Mouse (Mus musculus) lung, postnatal 0 days (tissue): ENCODE measurements around the gene Banf1. TPM values are rescaled to one million over a fixed set of nuclear protein-coding genes. Genes with fewer than 3 reads are reported as not detected.

Experiments used
- ATAC-seq: fragments of 200-750 bp; cut with Nextera tagmentation; 2 replicates; pipeline ENCODE4 v1.8.0; 2017; ENCODE audit warnings: moderate library complexity
- DNase-seq: peaks from one replicate; pipeline ENCODE4 v3.0.0-alpha.2; 2016; ENCODE audit warnings: low spot score
- H3K27ac ChIP-seq: fragments of 300-500 bp; sonication (generic); 2 replicates; pipeline ENCODE4 v1.5.1; 2014; ENCODE audit warnings: antibody characterized with exemption, mild to moderate bottlenecking, low read length, mixed read lengths
- H3K27me3 ChIP-seq: fragments of 300-500 bp; sonication (generic); replicated peaks from 2 replicates; pipeline ENCODE4 v1.6.1; 2014; ENCODE audit warnings: low read length, mixed read lengths; ENCODE audit not compliant: insufficient read depth
- H3K36me3 ChIP-seq: fragments of 300-500 bp; sonication (generic); 2 replicates; pipeline ENCODE4 v1.6.1; 2014; ENCODE audit warnings: low read length, mixed read lengths; ENCODE audit not compliant: insufficient read depth
- H3K4me1 ChIP-seq: fragments of 300-500 bp; sonication (generic); 2 replicates; pipeline ENCODE4 v1.6.1; 2014; ENCODE audit warnings: antibody characterized with exemption, low read depth, low read length, mixed read lengths; ENCODE audit not compliant: insufficient read depth
- H3K4me2 ChIP-seq: fragments of 300-500 bp; sonication (generic); replicated peaks from 2 replicates; pipeline ENCODE4 v1.6.1; 2014; ENCODE audit warnings: low read depth, mild to moderate bottlenecking, low read length, moderate library complexity, mixed read lengths
- H3K4me3 ChIP-seq: fragments of 300-500 bp; sonication (generic); 2 replicates; pipeline ENCODE4 v1.5.1; 2014; ENCODE audit warnings: low read depth, low read length
- H3K9ac ChIP-seq: fragments of 300-500 bp; sonication (generic); replicated peaks from 2 replicates; pipeline ENCODE4 v1.6.1; 2014; ENCODE audit warnings: low read depth, mild to moderate bottlenecking
- H3K9me3 ChIP-seq: fragments of 300-500 bp; sonication (generic); 2 replicates; pipeline ENCODE4 v1.6.1; 2016; ENCODE audit warnings: low read length, mixed read lengths
- CTCF ChIP-seq: IDR thresholded peaks from 2 replicates; pipeline ENCODE4 v1.5.1; 2016; ENCODE audit warnings: antibody characterized with exemption, mild to moderate bottlenecking
- EP300 ChIP-seq: IDR thresholded peaks from 2 replicates; pipeline ENCODE4 v1.6.1; 2016; ENCODE audit warnings: antibody characterized with exemption, mild to moderate bottlenecking, control low read depth
- WGBS: fragments of 180-500 bp; shearing (Covaris S2); extraction: QIAGEN DNeasy Blood & Tissue Kit; methylation state at CpG from one replicate; pipeline ENCODE4 v1.1.7; 2014; 5-methylcytosine and 5-hydroxymethylcytosine counted together
- polyA plus RNA-seq: library from polyadenylated mRNA; unstranded; fragments of >200 nt; fragmentation: Nextera tagmentation; extraction: Ambion mirVana; gene quantifications from 2 replicates; pipeline ENCODE4 v1.2.1, GENCODE M21; 2015

Banf1 gene
- polyA plus RNA-seq, 1 experiment from 2014 or later: 191 TPM

DNA sequence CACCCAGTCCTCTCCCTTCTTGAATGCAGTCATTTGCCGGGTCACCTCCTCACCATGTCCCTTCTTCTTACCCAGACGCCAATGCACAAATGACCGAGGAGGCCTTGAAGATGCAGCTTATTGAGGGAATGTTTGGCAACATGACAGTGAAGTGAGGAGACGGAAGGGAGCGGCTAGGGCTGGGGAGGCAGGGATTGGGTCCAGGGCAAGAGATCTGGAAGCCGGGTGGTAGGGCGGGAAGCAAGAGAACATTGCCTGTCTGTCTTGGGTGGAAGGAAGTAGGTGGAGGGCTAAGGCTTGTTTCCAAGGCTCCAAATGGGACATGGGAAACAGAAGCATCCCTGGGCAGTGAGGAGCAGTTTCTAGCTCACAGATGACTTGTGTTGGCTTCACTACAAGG lies 25.6 kb downstream of the Banf1 start:
- no peak for TF ChIP-seq EP300
- TF ChIP-seq CTCF: no peak
- ATAC-seq (no peak), DNase-seq (no peak)
- Histone ChIP-seq H3K9me3 (no peaks in the 10 kb centered on the region), H3K27ac (no peak overlapping the region), H3K36me3 (no peaks in the 10 kb centered on the region), H3K4me2 (no peak overlapping the region), H3K9ac (no peak overlapping the region), H3K27me3 (no peaks in the 10 kb centered on the region), H3K4me3 (no peak overlapping the region), H3K4me1 (no peaks in the 10 kb centered on the region)
- WGBS: 88% methylated on average over 7 of the region's 7 CpGs

DNA sequence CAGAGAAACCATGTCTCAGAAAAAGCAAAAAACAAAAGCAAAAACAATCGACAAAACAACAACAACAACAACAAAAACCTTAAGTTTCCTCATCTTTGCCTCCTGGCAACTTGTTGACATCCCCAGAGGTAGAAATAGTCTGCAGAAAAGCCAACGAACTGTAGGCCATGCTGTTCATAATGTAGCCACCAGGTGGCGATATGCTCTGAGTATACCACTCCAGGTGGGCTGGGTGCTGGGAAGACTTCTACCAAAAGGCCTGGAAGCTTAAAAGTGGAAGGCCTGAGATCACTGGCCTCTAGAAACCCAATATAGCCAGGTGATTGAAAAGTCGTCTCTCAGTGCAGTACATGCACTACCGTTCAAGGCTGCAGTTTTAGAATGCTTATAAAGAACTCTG lies 29.0 kb downstream of the Banf1 start:
- DNase-seq: peak; percentile 76
- WGBS: 10% methylated on average over 5 of the region's 5 CpGs
- no peaks in the 10 kb centered on the region for H3K4me1 ChIP-seq
- H3K9ac ChIP-seq: no peak overlapping the region
- no peaks in the 10 kb centered on the region for H3K27me3 ChIP-seq
- no peak overlapping the region for H3K4me3 ChIP-seq
- no peaks in the 10 kb centered on the region for H3K9me3 ChIP-seq
- no peak overlapping the region for H3K4me2 ChIP-seq
- H3K27ac ChIP-seq: no peak overlapping the region
- no peak for TF ChIP-seq EP300
- TF ChIP-seq CTCF: peak; percentile 91
- no peaks in the 10 kb centered on the region for H3K36me3 ChIP-seq
- ATAC-seq: 0 out of 2 replicates have a peak, but pooled peaks have one; percentile 30

DNA sequence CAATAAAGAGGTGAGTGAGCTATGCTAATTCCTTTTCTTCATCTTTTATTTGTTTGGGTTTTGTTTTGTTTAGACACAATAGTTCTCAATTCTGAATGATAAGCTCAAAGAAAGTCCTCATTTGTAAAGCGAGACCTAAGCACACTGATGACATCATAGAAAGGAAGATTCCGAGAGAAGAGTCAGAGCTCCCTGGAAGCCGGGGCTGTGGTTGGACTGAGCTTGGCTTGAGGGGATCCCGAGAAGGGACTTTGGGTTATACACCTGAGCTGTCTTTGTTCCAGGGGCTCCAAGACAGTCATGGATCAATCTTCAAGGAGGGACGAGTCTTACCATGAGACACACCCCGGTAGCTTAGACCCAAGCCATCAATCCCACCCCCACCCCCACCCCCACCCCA lies 31.5 kb downstream of the Banf1 start, which contains the start of gene Catsper1:
Catsper1 (plus strand) TSS at position 301 of the 400 bp plus-strand sequence.
- no peak within 1 kb of the TSS for H3K27ac ChIP-seq
- WGBS: 84% methylated on average over 6 of the region's 6 CpGs

DNA sequence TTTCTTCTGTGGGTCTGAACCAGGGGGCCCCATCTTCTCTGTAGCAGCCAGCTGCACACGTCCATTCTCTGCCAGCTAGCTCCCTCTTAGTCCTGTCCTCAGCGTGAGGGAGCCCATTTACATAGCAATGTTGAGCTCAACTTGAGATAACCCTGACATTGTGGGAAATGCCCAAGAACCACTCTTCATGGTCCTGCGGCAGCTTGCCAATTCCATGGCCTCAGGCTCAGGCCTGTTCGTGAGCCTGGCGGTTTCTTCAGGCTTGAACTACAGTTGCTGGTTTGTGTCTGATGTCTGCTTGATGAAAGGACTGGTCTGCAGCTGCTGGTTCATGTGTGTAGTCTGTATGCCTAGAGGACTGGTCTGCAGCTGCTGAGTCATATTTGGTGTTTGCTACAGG lies 32.2 kb downstream of the Banf1 start:
- DNase-seq: no peak
- Histone ChIP-seq H3K4me3 (no peak overlapping the region), H3K27ac (no peak overlapping the region), H3K4me2 (no peak overlapping the region), H3K4me1 (no peaks in the 10 kb centered on the region), H3K9ac (no peak overlapping the region), H3K36me3 (no peaks in the 10 kb centered on the region), H3K9me3 (no peaks in the 10 kb centered on the region), H3K27me3 (no peaks in the 10 kb centered on the region)
- ATAC-seq: no peak
- WGBS: 57% methylated on average over 5 of the region's 5 CpGs
- TF ChIP-seq EP300 (no peak), CTCF (no peak)

More for the DNA sequence above, 31.5 kb downstream of the Banf1 start, which contains the start of gene Catsper1:
- Histone ChIP-seq H3K4me1 (no peaks in the 10 kb centered on the region), H3K9me3 (no peaks in the 10 kb centered on the region), H3K27me3 (no peaks in the 10 kb centered on the region), H3K4me2 (no peak within 1 kb of the TSS), H3K36me3 (no peaks in the 10 kb centered on the region), H3K4me3 (no peak within 1 kb of the TSS), H3K9ac (no peak within 1 kb of the TSS)
- no peak for DNase-seq
- no peak for ATAC-seq
- no peak for TF ChIP-seq EP300
- TF ChIP-seq CTCF: no peak

DNA sequence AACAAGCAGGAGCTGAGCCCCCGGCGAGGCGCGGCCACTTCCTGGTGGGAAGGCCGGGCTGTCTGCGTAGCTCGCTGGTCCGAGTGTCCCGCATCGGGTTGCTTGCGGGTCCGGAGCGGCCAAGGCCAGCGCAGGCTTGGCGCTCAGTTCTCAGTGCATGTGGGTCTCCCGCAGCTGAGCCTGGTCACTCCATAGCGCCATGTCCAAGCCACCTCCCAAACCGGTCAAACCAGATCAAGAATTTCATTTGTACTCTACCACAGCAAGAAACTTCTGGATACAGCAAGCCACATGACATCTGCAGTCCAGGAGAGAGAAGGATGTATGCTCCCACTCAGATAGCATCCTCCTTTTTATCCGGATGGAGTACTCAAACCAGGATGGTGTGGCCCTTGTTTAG lies 39.0 kb downstream of the Banf1 start:
- no peak for ATAC-seq
- no peak overlapping the region for H3K27ac ChIP-seq

DNA sequence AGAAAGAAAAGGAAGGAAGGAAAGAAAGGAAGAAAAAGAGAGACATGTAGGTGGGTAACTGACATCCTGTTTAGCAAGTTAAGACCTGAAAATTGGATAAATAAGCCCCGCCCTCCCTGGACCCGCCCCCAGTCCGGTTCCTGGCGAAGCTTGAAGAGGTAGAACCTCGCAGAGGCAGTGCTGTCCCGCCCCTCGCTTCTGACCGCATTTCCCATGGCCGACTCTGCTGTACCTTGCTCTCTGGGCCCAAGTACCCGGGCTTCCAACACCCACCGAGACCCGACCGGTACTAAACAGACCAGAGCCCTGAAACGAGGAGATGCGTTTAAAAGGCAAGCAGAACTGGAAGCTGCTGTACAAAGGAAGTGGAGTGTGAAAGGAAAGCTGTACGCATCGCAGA lies 43.2 kb downstream of the Banf1 start:
- no peak overlapping the region for H3K9ac ChIP-seq
- DNase-seq (no peak), ATAC-seq (no peak)
- no peaks in the 10 kb centered on the region for H3K4me1 ChIP-seq
- no peak overlapping the region for H3K27ac ChIP-seq
- H3K36me3 ChIP-seq: no peaks in the 10 kb centered on the region
- H3K4me2 ChIP-seq: no peak overlapping the region
- TF ChIP-seq CTCF (no peak), EP300 (no peak)
- no peaks in the 10 kb centered on the region for H3K27me3 ChIP-seq
- H3K4me3 ChIP-seq: no peak overlapping the region
- 54% methylated on average over 17 of the region's 17 CpGs for WGBS
- no peaks in the 10 kb centered on the region for H3K9me3 ChIP-seq

More for the DNA sequence above, 39.0 kb downstream of the Banf1 start:
- Histone ChIP-seq H3K4me2 (no peak overlapping the region), H3K9ac (no peak overlapping the region), H3K4me3 (no peak overlapping the region), H3K4me1 (no peaks in the 10 kb centered on the region), H3K9me3 (no peaks in the 10 kb centered on the region), H3K36me3 (no peaks in the 10 kb centered on the region), H3K27me3 (no peaks in the 10 kb centered on the region)
- WGBS: 55% methylated on average over 19 of the region's 19 CpGs
- peak; percentile 31 for DNase-seq
- TF ChIP-seq EP300 (no peak), CTCF (no peak)

Other genes starting within 250 kb of the Banf1 start
- 10.1 and 10.8 TPM in 2 replicates for gene Klc2, start 248.6 kb downstream of the Banf1 start, polyA plus RNA-seq
- 9.3 and 10.4 TPM in 2 replicates for gene Pacs1, start 94.0 kb downstream of the Banf1 start, polyA plus RNA-seq
- 200 TPM in 2 replicates for gene Sf3b2, start 71.7 kb downstream of the Banf1 start, polyA plus RNA-seq
- 0.55 and 0.57 TPM in 2 replicates for gene Gal3st3, start 68.8 kb downstream of the Banf1 start, polyA plus RNA-seq
- gene Catsper1, start 31.4 kb downstream of the Banf1 start, polyA plus RNA-seq: not detected in 2 replicates
- 0.65 and 1.4 TPM in 2 replicates for gene Cst6, start 17.6 kb downstream of the Banf1 start, polyA plus RNA-seq
- gene Eif1ad, start 427 bp downstream of the Banf1 start, polyA plus RNA-seq: 21.5 and 25.4 TPM in 2 replicates
- 35.2 and 43.5 TPM in 2 replicates for gene Sart1, start 21.5 kb upstream of the Banf1 start, polyA plus RNA-seq
- gene Tsga10ip, start 35.4 kb upstream of the Banf1 start, polyA plus RNA-seq: 1.1 TPM in 2 replicates
- gene Drap1, start 57.8 kb upstream of the Banf1 start, polyA plus RNA-seq: 352 and 379 TPM in 2 replicates
- 61.7 and 63.6 TPM in 2 replicates for gene AI837181, start 58.0 kb upstream of the Banf1 start, polyA plus RNA-seq
- 0.31 TPM in 1 of 2 replicates, not detected in the other for gene Fosl1, start 80.4 kb upstream of the Banf1 start, polyA plus RNA-seq
- 14.4 and 18.0 TPM in 2 replicates for gene Ccdc85b, start 90.7 kb upstream of the Banf1 start, polyA plus RNA-seq
- gene Fibp, start 93.4 kb upstream of the Banf1 start, polyA plus RNA-seq: 133 and 135 TPM in 2 replicates
- 2.6 and 2.8 TPM in 2 replicates for gene Ctsw, start 101.3 kb upstream of the Banf1 start, polyA plus RNA-seq
- gene Efemp2, start 106.8 kb upstream of the Banf1 start, polyA plus RNA-seq: 91.8 and 96.1 TPM in 2 replicates
- gene Mus81, start 121.2 kb upstream of the Banf1 start, polyA plus RNA-seq: 46.7 and 50.2 TPM in 2 replicates
- gene Cfl1, start 123.3 kb upstream of the Banf1 start, polyA plus RNA-seq: 1,591 and 1,653 TPM in 2 replicates
- not detected in 2 replicates for gene 1700020D05Rik, start 136.6 kb upstream of the Banf1 start, polyA plus RNA-seq
- gene Snx32, start 143.4 kb upstream of the Banf1 start, polyA plus RNA-seq: 3.6 and 3.7 TPM in 2 replicates
- gene Ovol1, start 193.5 kb upstream of the Banf1 start, polyA plus RNA-seq: 2.1 and 2.2 TPM in 2 replicates
- 3.9 and 4.3 TPM in 2 replicates for gene Ap5b1, start 200.9 kb upstream of the Banf1 start, polyA plus RNA-seq
- gene Rnaseh2c, start 234.7 kb upstream of the Banf1 start, polyA plus RNA-seq: 59.6 and 68.5 TPM in 2 replicates
- gene Kat5, start 243.1 kb upstream of the Banf1 start, polyA plus RNA-seq: 51.1 and 51.9 TPM in 2 replicates